Mouse (Mus musculus) midbrain, embryonic 16.5 days (tissue): Measurements from ENCODE around the gene Ccr10. TPM values are rescaled to one million over a fixed set of nuclear protein-coding genes. Genes with fewer than 3 reads are reported as not detected.

Experiments used
- ATAC-seq: fragments of 200-750 bp; cut with Nextera tagmentation; 2 replicates; pipeline ENCODE4 v1.8.0; 2017; ENCODE audit warnings: moderate TSS enrichment
- H3K27ac ChIP-seq: fragments of 300-500 bp; sonication (generic); 2 replicates; pipeline ENCODE4 v1.5.1; 2014; ENCODE audit warnings: mild to moderate bottlenecking, low read length, mixed read lengths
- H3K27me3 ChIP-seq: fragments of 300-500 bp; sonication (generic); 2 replicates; pipeline ENCODE4 v1.6.1; 2014; ENCODE audit warnings: low read depth, low read length, mixed read lengths; ENCODE audit not compliant: control insufficient read depth, insufficient read depth
- H3K36me3 ChIP-seq: fragments of 300-500 bp; sonication (generic); 2 replicates; pipeline ENCODE4 v1.6.1; 2014; ENCODE audit warnings: mild to moderate bottlenecking, low read length, moderate library complexity, mixed read lengths; ENCODE audit not compliant: control insufficient read depth, insufficient read depth
- H3K4me1 ChIP-seq: fragments of 300-500 bp; sonication (generic); 2 replicates; pipeline ENCODE4 v1.6.1; 2014; ENCODE audit warnings: mild to moderate bottlenecking, low read length, mixed read lengths; ENCODE audit not compliant: control insufficient read depth, insufficient read depth
- H3K4me2 ChIP-seq: fragments of 300-500 bp; sonication (generic); 2 replicates; pipeline ENCODE4 v1.6.1; 2014; ENCODE audit warnings: mild to moderate bottlenecking, low read length, mixed read lengths
- H3K4me3 ChIP-seq: fragments of 300-500 bp; sonication (generic); 2 replicates; pipeline ENCODE4 v1.5.1; 2014; ENCODE audit warnings: low read depth, mild to moderate bottlenecking, low read length, moderate library complexity, mixed read lengths
- H3K9ac ChIP-seq: fragments of 300-500 bp; sonication (generic); 2 replicates; pipeline ENCODE4 v1.6.1; 2014; ENCODE audit warnings: low read depth, low read length, mixed read lengths
- H3K9me3 ChIP-seq: fragments of 300-500 bp; sonication (generic); replicated peaks from 2 replicates; pipeline ENCODE4 v1.6.1; 2014; ENCODE audit warnings: mild to moderate bottlenecking, low read length, mixed read lengths; ENCODE audit not compliant: control insufficient read depth, poor library complexity, severe bottlenecking
- WGBS: fragments of 180-500 bp; shearing (Covaris S2); extraction: QIAGEN DNeasy Blood & Tissue Kit; methylation state at CpG from one replicate; pipeline ENCODE4 v1.1.7; 2014; 5-methylcytosine and 5-hydroxymethylcytosine counted together
- polyA plus RNA-seq: library from polyadenylated mRNA; unstranded; fragments of >200 nt; fragmentation: Nextera tagmentation; extraction: Ambion mirVana; gene quantifications from 2 replicates; pipeline ENCODE4 v1.2.1, GENCODE M21; 2015

Gene Ccr10
- polyA plus RNA-seq, 1 experiment from 2014 or later, result 0.62 TPM

DNA sequence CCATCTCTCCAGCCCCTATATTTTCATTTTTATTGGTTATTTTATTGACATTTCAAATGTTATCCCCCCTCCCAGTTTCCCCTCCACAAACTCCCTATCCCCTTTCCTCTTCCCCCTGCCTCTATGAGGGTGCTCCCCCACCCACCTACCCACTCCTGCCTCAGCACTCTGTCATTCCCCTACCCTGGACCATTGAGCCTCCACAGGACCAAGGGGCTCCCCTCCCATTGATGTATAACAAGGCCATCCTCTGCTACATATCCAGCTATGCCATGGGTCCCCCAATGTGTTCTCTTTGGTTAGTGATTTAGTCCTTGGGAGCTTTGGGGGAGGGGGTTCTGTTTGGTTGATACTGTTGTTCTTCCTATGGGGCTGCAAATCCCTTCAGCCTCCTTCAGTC, 20.6 kb downstream of the Ccr10 start:
- Histone ChIP-seq H3K9me3 (no peaks in the 10 kb centered on the region), H3K4me3 (no peak overlapping the region), H3K27ac (no peak overlapping the region), H3K9ac (no peak overlapping the region), H3K27me3 (no peaks in the 10 kb centered on the region; the same call in 1 of the 2 replicates), H3K36me3 (peaks cover 3% of the 10 kb centered on the region), H3K4me1 (peaks cover 15% of the 10 kb centered on the region), H3K4me2 (no peak overlapping the region)
- no peak for ATAC-seq

DNA sequence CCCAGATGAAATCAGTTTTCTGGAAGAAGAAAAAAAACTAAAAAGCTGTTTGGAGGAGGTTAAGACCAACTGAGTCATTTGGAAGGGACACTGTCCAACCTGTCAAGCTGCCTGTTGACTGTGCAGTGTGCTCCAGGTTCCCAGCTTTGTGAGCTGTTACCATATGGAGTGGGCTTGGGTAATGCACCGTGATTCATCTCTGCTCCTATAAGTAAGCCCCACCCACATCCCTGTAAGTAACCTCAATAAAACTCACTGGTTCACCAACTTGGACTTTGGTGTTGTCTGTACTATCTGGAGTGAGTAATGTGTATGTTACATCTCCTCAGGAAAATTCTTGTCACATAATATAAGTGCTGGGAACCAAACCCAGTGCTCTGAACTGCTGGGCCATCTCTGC, 22.4 kb downstream of the Ccr10 start:
- Histone ChIP-seq H3K4me1 (peaks cover 15% of the 10 kb centered on the region), H3K9ac (no peak overlapping the region), H3K36me3 (no peaks in the 10 kb centered on the region), H3K9me3 (no peaks in the 10 kb centered on the region), H3K4me3 (no peak overlapping the region), H3K4me2 (no peak overlapping the region), H3K27ac (no peak overlapping the region), H3K27me3 (no peaks in the 10 kb centered on the region)
- no peak for ATAC-seq
- 60% methylated on average over 1 of the region's 1 CpGs for WGBS

- Histone ChIP-seq H3K4me2 (no peak overlapping the region), H3K36me3 (no peaks in the 10 kb centered on the region), H3K9me3 (no peaks in the 10 kb centered on the region), H3K9ac (no peak overlapping the region), H3K27ac (no peak overlapping the region), H3K4me3 (no peak overlapping the region), H3K4me1 (peaks cover 15% of the 10 kb centered on the region), H3K27me3 (no peaks in the 10 kb centered on the region)
- no peak for ATAC-seq
- WGBS, result 57% methylated on average over 2 of the region's 2 CpGs
These were observed 24.2 kb downstream of the Ccr10 start for GRCm38 (mm10) chr11:101151063-101151462.

DNA sequence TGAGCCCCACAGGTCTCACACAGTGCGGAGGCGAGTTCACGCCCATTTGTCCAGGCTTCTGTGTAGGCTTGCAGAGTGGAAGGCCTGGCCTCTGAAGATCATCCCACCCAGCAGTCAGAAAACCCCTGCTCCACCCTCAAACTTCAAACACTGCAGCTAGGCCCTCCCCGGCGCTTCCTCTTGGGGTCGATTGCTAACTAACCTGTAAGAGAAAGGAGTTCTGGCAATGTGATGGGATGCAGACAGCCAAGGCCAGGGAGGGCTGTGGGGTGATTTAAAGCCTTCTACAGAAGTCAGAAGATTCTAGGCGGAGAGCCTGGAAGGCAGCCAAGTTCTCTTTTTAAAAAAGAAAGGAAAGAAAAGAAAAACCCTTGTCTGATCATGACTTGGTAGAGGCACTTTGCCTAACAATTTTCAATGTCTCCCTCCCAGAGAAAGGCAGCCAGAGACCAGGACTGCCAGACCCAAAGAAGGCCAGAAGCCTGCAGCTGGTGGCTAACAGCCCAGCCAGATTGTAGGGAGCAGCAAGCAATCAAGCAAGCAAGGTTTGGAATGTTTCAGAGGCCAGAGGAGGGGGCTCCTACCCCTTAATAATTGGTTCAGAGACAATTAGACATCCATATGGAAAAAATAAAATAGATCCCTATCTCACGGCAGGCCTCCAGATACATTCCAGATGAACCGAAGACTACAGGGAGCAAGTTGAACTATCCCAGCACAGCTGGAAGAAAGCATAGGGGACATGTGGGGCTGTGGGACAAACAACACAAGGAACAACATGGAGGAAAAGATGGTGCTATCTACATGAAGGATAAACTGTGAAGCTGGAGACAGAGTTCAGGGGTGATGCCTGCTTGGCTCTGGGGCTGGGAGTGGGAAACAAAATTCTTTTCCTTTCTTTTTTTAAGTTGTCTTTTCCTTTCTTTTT, 25.8 kb downstream of the Ccr10 start:
- 46% methylated on average over 9 of the region's 9 CpGs for WGBS
- no peaks in the 10 kb centered on the region for H3K9me3 ChIP-seq
- peaks cover 10% of the 10 kb centered on the region for H3K4me1 ChIP-seq
- H3K27me3 ChIP-seq, result no peaks in the 10 kb centered on the region
- no peak for ATAC-seq
- H3K4me3 ChIP-seq, result no peak overlapping the region
- no peak overlapping the region for H3K27ac ChIP-seq
- H3K4me2 ChIP-seq, result no peak overlapping the region
- H3K9ac ChIP-seq, result no peak overlapping the region
- no peaks in the 10 kb centered on the region for H3K36me3 ChIP-seq

GRCm38 (mm10) chr11:101148751-101149150, 26.5 kb downstream of the Ccr10 start:
- Histone ChIP-seq H3K4me2 (no peak overlapping the region), H3K27me3 (no peaks in the 10 kb centered on the region), H3K4me1 (peaks cover 13% of the 10 kb centered on the region), H3K27ac (no peak overlapping the region), H3K9ac (no peak overlapping the region), H3K9me3 (no peaks in the 10 kb centered on the region), H3K36me3 (no peaks in the 10 kb centered on the region), H3K4me3 (no peak overlapping the region)
- ATAC-seq, result no peak
- WGBS, result 71% methylated on average over 10 of the region's 10 CpGs

DNA sequence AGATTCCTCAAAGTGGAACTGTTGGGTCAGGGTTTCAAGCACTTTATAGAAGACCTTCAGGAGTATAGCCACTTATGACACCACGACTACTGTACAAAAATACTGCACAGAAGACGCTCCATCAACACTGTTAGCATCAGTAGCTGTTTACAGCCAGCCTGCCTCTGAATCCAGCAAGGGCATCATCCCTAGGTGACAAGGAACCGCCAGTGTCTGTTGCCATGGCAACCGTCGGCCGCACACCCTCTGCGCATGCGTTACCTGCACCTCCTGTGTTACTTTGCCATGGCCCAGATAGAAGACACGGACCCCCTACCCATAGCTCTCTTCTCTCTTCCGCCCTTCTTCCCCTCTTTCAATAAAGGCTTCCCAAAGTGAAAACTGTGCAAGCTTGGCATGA, 28.9 kb downstream of the Ccr10 start:
- Histone ChIP-seq H3K36me3 (no peaks in the 10 kb centered on the region), H3K9ac (no peak overlapping the region), H3K27me3 (no peaks in the 10 kb centered on the region), H3K27ac (peak overlapping the region; percentile 81), H3K9me3 (no peaks in the 10 kb centered on the region), H3K4me3 (no peak overlapping the region), H3K4me2 (peak overlapping the region; percentile 38; the same call in 1 of the 2 replicates), H3K4me1 (peaks cover 16% of the 10 kb centered on the region)
- 9% methylated on average over 10 of the region's 10 CpGs for whole genome bisulfite sequencing
- ATAC-seq, result peak; percentile 75

DNA sequence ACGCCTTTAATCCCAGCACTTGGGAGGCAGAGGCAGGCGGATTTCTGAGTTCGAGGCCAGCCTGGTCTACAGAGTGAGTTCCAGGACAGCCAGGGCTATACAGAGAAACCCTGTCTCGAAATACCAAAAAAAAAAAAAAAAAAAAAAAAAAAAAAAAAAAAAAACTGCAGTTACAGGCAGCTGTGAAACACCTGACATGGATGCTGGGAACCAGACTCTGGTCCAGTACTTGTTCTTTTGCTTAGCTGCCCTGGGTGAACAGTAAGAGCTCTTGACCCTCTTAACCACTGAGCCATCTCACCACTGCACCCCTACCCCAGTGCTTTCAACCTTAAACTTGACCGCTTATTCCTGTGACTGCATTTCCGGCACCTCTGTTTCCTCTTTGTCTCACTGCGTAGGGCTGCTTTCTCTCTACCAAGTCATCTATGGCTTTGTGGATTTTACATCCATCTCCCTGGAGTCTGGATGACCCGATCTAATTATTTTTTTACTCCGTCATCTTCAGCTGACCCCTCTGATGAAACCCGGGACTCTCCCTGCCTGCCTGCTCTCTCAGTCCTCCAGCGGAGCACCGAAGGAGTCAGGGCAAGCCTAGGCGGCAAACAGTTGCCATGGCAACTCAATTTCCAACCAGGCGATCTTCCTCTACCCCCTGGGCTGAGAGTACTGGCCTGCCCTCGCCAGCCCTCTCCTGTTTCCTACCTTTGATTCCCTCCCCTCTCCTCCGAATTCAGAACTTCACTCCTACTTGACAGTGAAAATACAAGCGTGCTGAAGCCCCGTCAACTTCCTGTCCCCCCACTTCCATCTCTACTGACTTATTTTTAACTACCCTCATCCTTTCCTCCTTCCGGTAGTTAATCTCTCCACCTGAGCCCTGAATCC, 31.7 kb downstream of the Ccr10 start:
- Histone ChIP-seq H3K27ac (peak overlapping the region; percentile 61), H3K4me3 (peak overlapping the region; percentile 14), H3K27me3 (no peaks in the 10 kb centered on the region), H3K9me3 (no peaks in the 10 kb centered on the region), H3K4me2 (peak overlapping the region; percentile 44), H3K36me3 (no peaks in the 10 kb centered on the region), H3K4me1 (peaks cover 16% of the 10 kb centered on the region), H3K9ac (peak overlapping the region; percentile 0; the same call in 1 of the 2 replicates)
- 19% methylated on average over 18 of the region's 19 CpGs for WGBS
- ATAC-seq, result peak; percentile 76; the same call in 1 of the 2 replicates

- Histone ChIP-seq H3K4me3 (no peak overlapping the region), H3K36me3 (no peaks in the 10 kb centered on the region), H3K9ac (no peak overlapping the region), H3K4me2 (no peak overlapping the region), H3K27me3 (no peaks in the 10 kb centered on the region), H3K9me3 (no peaks in the 10 kb centered on the region), H3K27ac (no peak overlapping the region), H3K4me1 (peaks cover 16% of the 10 kb centered on the region)
- WGBS, result 91% methylated on average over 10 of the region's 10 CpGs
- ATAC-seq, result no peak
These were observed 32.9 kb downstream of the Ccr10 start for GRCm38 (mm10) chr11:101142215-101142967.
